Mouse (Mus musculus): ENCODE measurements around the gene Gm20388.
A peak's percentile ranks its signal among the peaks of the same experiment; 100 is the strongest.

Gm20388 gene

GRCm38 (mm10) chr8:122330446-122331133 lies 2419.9 kb downstream of the Gm20388 start:
- no peak for DNase-seq (ENCODE audit: low read depth, low spot score)

GRCm38 (mm10) chr8:122331134-122331523 lies 2420.5 kb downstream of the Gm20388 start:
- DNase-seq (ENCODE audit: low read depth, low spot score) = no peak

GRCm38 (mm10) chr8:122332753-122333506 lies 2422.3 kb downstream of the Gm20388 start:
- peak; percentile 59 for DNase-seq (ENCODE audit: low read depth, low spot score)

DNA sequence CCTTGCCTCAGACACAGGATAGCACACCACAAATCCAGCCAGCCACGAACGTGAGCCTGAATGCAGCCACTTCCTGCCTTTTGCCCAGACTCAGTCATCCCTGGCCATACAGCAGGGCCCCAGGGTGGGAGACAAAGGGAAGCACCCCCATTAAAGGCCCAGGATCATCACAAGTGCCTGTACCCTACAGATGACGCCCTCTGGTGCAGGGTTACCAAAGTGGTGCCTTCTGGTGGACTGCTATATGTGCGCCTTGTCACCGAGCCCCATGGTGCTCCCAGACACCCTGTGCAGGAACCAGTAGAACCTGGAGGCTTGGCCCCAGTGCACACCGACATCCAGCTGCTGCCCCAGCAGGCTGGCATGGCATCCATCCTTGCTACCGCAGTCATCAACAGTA lies 2422.9 kb downstream of the Gm20388 start:
- DNase-seq (ENCODE audit: low read depth, low spot score) = no peak

DNA sequence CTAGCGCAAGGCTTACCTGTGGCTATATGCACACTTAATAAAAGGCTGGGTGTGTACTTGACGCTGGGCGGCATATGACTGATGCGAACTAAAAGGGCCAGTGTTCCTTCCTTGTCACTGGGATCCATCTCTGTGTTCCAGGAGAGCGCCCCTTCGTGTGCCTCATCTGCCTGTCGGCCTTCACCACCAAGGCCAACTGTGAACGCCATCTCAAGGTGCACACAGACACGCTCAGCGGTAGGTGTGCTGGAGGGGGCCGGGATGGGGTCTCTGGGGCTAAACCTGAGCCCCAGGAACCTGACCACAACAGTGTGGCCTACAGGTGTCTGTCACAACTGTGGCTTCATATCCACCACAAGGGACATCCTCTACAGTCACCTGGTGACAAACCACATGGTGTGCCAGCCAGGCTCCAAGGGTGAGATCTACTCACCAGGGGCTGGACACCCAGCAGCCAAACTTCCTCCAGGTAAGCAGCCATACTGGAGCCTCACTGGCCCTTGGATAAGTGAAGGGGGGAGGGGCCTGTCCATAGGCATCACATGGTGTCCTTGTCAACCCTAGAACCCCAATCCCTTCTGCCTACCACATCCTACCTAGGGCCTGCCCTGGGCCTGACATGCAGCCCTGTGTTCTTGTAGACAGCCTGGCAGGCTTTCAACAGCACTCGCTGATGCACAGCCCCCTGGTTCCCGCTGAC lies 2424.3 kb downstream of the Gm20388 start:
- no peak for DNase-seq (ENCODE audit: low read depth, low spot score)

- no peak for DNase-seq (ENCODE audit: low read depth, low spot score)
Observed at GRCm38 (mm10) chr8:122335638-122336250, 2425.1 kb downstream of the Gm20388 start.

DNA sequence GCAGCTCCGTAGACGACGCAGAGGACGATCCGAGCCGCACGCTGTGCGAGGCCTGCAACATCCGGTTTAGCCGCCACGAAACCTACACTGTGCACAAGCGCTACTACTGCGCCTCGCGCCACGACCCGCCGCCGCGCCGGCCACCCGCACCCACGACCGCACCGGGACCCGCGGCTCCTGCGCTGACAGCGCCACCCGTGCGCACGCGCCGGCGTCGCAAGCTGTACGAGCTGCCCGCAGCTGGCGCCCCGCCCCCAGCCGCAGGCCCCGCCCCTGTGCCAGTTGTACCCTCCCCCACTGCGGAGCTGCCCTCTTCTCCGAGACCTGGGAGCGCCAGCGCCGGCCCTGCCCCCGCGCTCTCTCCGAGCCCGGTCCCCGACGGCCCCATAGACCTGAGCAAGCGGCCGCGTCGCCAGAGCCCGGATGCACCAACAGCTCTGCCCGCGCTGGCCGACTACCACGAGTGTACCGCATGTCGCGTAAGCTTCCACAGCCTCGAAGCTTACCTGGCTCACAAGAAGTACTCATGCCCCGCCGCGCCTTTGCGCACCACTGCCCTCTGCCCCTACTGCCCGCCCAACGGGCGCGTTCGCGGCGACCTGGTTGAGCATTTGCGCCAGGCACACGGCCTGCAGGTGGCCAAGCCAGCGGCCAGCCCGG lies 2425.7 kb downstream of the Gm20388 start:
- DNase-seq (ENCODE audit: low read depth, low spot score) = peak; percentile 39

- no peak for DNase-seq (ENCODE audit: low read depth, low spot score)
Observed at GRCm38 (mm10) chr8:122338852-122339251, 2428.2 kb downstream of the Gm20388 start.

- DNase-seq (ENCODE audit: low read depth, low spot score) = no peak
Observed at GRCm38 (mm10) chr8:122340761-122341160, 2430.1 kb downstream of the Gm20388 start.

GRCm38 (mm10) chr8:122341790-122342189 lies 2431.1 kb downstream of the Gm20388 start:
- DNase-seq (ENCODE audit: low read depth, low spot score) = no peak

GRCm38 (mm10) chr8:122342362-122342761 lies 2431.7 kb downstream of the Gm20388 start:
- no peak for DNase-seq (ENCODE audit: low read depth, low spot score)

- DNase-seq (ENCODE audit: low read depth, low spot score) = no peak
Observed at GRCm38 (mm10) chr8:122342806-122343209, 2432.2 kb downstream of the Gm20388 start.

GRCm38 (mm10) chr8:122343341-122343740 lies 2432.7 kb downstream of the Gm20388 start:
- DNase-seq (ENCODE audit: low read depth, low spot score) = no peak

GRCm38 (mm10) chr8:122343758-122344157 lies 2433.1 kb downstream of the Gm20388 start:
- DNase-seq (ENCODE audit: low read depth, low spot score) = no peak

DNA sequence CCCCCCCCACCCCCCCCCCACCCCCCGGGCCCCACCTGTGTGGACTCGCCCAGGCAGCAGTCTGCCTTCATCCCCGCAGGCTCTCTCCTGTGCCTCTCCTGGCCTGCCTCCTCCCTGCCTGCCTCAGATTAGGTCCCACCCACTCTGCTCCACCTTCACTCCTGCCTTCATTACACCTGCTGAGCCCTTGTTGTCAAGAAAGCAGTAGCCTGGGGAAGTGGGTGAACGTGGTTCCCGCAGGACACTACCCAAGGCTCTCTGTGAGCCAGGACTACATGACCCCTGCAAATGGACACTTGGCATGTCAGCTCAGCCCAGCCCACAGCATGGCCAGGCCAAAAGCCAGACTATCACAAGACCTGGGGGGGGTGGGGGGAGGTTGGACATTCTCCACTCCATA lies 2433.6 kb downstream of the Gm20388 start:
- DNase-seq (ENCODE audit: low read depth, low spot score) = no peak

GRCm38 (mm10) chr8:122345181-122346095 lies 2434.8 kb downstream of the Gm20388 start:
- DNase-seq (ENCODE audit: low read depth, low spot score) = no peak

DNA sequence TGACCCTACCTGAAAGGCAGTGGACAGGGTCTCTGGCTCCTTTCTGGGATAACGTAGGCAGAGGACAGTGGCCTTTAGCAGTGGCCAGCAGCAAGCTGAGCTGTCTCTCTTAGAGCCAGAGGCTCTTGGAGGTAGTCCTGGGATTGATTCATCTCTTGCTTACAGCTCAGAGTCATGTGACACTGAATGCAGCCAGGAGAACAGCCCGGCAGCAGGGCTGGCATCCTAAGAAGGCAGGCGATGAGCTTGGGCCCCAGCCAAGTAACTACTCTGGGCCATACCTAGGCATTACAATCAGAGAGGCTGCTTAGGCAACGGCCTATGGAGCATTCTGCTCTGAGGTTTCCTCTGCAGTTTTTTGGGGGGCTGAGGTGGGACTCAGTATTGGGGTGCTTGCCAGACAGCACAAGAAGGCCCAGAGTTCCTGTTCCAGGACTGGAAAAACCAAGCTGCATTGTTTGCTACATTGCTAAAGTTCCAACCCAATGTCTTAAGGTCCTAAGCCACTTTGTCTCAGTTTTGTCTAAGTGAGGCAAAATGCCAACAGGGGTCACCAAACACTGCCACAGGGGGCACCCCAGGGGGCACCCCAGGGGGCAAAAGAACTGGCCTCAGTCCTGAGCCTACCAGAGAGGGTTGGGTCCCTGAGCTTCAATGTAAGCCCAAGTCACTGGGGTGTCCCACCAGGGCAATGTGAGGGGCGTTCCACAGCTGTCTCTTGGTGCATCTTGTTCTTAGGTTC lies 2437.3 kb downstream of the Gm20388 start:
- no peak for DNase-seq (ENCODE audit: low read depth, low spot score)

- no peak for DNase-seq (ENCODE audit: low read depth, low spot score)
Observed at GRCm38 (mm10) chr8:122349357-122350297, 2439.0 kb downstream of the Gm20388 start.

All from retina, adult 2 months (tissue).